Mouse (Mus musculus): ENCODE results near the gene Btn2a2.

- TF ChIP-seq CTCF (IDR thresholded peaks at IDR 0.05; ENCODE audit: low read depth) (no peak), EP300 (IDR thresholded peaks at IDR 0.05; ENCODE audit: low read depth) (no peak)
Measured at GRCm38 (mm10) chr13:23505662-23506345, 17.1 kb upstream of the Btn2a2 start.

Data from liver, embryonic 14.5 days (tissue).